Mouse (Mus musculus) limb, embryonic 14.5 days (tissue): ENCODE measurements around the gene Cks1brt. TPM values are rescaled to one million over a fixed set of nuclear protein-coding genes. Genes with fewer than 3 reads are reported as not detected.
"Not testable (repeated sequence)": the region's sequence is repeated elsewhere in the genome, so short reads cannot be mapped to it uniquely, and the experiment has no call there.

Experiments
- ATAC-seq: fragments of 200-750 bp; cut with Nextera tagmentation; 2 replicates; pipeline ENCODE4 v1.8.0; 2017; ENCODE audit warnings: low read depth, moderate number of reproducible peaks, moderate TSS enrichment; ENCODE audit not compliant: low FRiP score
- DNase-seq: peaks from one replicate; pipeline ENCODE4 v3.0.0-alpha.2; 2015; ENCODE audit warnings: low spot score
- H3K27ac ChIP-seq: fragments of 300-500 bp; sonication (generic); replicated peaks from 2 replicates; pipeline ENCODE4 v1.5.1; 2014; ENCODE audit warnings: low read depth, mild to moderate bottlenecking, low read length, moderate library complexity, mixed read lengths
- H3K27me3 ChIP-seq: fragments of 300-500 bp; sonication (generic); 2 replicates; pipeline ENCODE4 v1.6.1; 2014; ENCODE audit warnings: low read length, mixed read lengths; ENCODE audit not compliant: control insufficient read depth, insufficient read depth
- H3K36me3 ChIP-seq: fragments of 300-500 bp; sonication (generic); 2 replicates; pipeline ENCODE4 v1.6.1; 2014; ENCODE audit warnings: mild to moderate bottlenecking, low read length, moderate library complexity, mixed read lengths; ENCODE audit not compliant: control insufficient read depth, insufficient read depth
- H3K4me1 ChIP-seq: fragments of 300-500 bp; sonication (generic); 2 replicates; pipeline ENCODE4 v1.6.1; 2014; ENCODE audit warnings: antibody characterized with exemption, low read length, mixed read lengths; ENCODE audit not compliant: control insufficient read depth, insufficient read depth
- H3K4me2 ChIP-seq: fragments of 300-500 bp; sonication (generic); replicated peaks from 2 replicates; pipeline ENCODE4 v1.6.1; 2014; ENCODE audit warnings: low read depth, mild to moderate bottlenecking, low read length, moderate library complexity; ENCODE audit not compliant: severe bottlenecking
- H3K4me3 ChIP-seq: fragments of 300-500 bp; sonication (generic); replicated peaks from 2 replicates; pipeline ENCODE4 v1.5.1; 2014; ENCODE audit warnings: low read length
- H3K9ac ChIP-seq: fragments of 300-500 bp; sonication (generic); 2 replicates; pipeline ENCODE4 v1.6.1; 2014; ENCODE audit warnings: mild to moderate bottlenecking, low read depth, low read length, moderate library complexity; ENCODE audit not compliant: severe bottlenecking
- H3K9me3 ChIP-seq: fragments of 300-500 bp; sonication (generic); 2 replicates; pipeline ENCODE4 v1.6.1; 2016; ENCODE audit warnings: low read length; ENCODE audit not compliant: control insufficient read depth
- POLR2A ChIP-seq: fragments of 200-500 bp; IDR thresholded peaks from 2 replicates; pipeline ENCODE4 v1.8.0; 2012; ENCODE audit warnings: inconsistent platforms, mild to moderate bottlenecking, moderate library complexity, borderline replicate concordance; ENCODE audit not compliant: insufficient read depth, insufficient read length; ENCODE audit errors: extremely low read depth
- WGBS: fragments of 180-500 bp; shearing (Covaris S2); extraction: QIAGEN DNeasy Blood & Tissue Kit; methylation state at CpG from one replicate; pipeline ENCODE4 v1.1.7; 2014; 5-methylcytosine and 5-hydroxymethylcytosine counted together
- polyA plus RNA-seq, 2 experiments: library from polyadenylated mRNA; depleted of rRNA in 1 of 2; stranded (reverse) in 1 of 2; unstranded in 1 of 2; fragments of >200 nt; fragmentation: Nextera tagmentation in 1 of 2; extraction: Ambion mirVana in 1 of 2; gene quantifications; 2 replicates each; pipeline versions ENCODE4 v1.2.1 to v1.2.3; 2012 to 2014

Cks1brt gene
- polyA plus RNA-seq (2012; rRNA removed) = not detected in 2 replicates
- not detected in 2 replicates for polyA plus RNA-seq (2014; fragmentation: Nextera tagmentation; extraction: Ambion mirVana)

- ATAC-seq (no peak), DNase-seq (no peak)
- Histone ChIP-seq H3K27me3 (no peaks in the 10 kb centered on the region), H3K9ac (no peak within 1 kb of the TSS), H3K4me3 (no peak within 1 kb of the TSS), H3K27ac (no peak within 1 kb of the TSS), H3K4me2 (no peak within 1 kb of the TSS), H3K36me3 (no peaks in the 10 kb centered on the region), H3K9me3 (peaks cover 18% of the 10 kb centered on the region), H3K4me1 (no peaks in the 10 kb centered on the region)
- 84% methylated on average over 3 of the region's 3 CpGs for WGBS
- no peak for TF ChIP-seq POLR2A
Measured at GRCm38 (mm10) chr8:85151624-85152023, at the start of gene Cks1brt. Cks1brt (plus strand) TSS chr8:85151924.

- no peak for ATAC-seq
- WGBS = 95% methylated on average over 10 of the region's 10 CpGs
Measured at GRCm38 (mm10) chr8:85113241-85113640, 38.5 kb upstream of the Cks1brt start.

GRCm38 (mm10) chr8:85115501-85115900 is 36.2 kb upstream of the Cks1brt start:
- ATAC-seq (no peak), DNase-seq (no peak)
- Histone ChIP-seq H3K4me3 (no peak overlapping the region), H3K27me3 (no peaks in the 10 kb centered on the region), H3K9me3 (no peaks in the 10 kb centered on the region), H3K9ac (no peak overlapping the region), H3K27ac (no peak overlapping the region), H3K4me2 (no peak overlapping the region), H3K4me1 (no peaks in the 10 kb centered on the region), H3K36me3 (peaks cover 17% of the 10 kb centered on the region)
- WGBS = 76% methylated on average over 4 of the region's 4 CpGs
- TF ChIP-seq POLR2A = no peak

More at GRCm38 (mm10) chr8:85113241-85113640, 38.5 kb upstream of the Cks1brt start:
- TF ChIP-seq POLR2A = no peak
- Histone ChIP-seq H3K27ac (no peak overlapping the region), H3K4me2 (no peak overlapping the region), H3K36me3 (peaks cover 27% of the 10 kb centered on the region), H3K4me1 (no peaks in the 10 kb centered on the region), H3K9ac (no peak overlapping the region), H3K9me3 (no peaks in the 10 kb centered on the region; the same call in 1 of the 2 replicates), H3K4me3 (no peak overlapping the region), H3K27me3 (no peaks in the 10 kb centered on the region)
- DNase-seq = no peak

GRCm38 (mm10) chr8:85116984-85117383 is 34.7 kb upstream of the Cks1brt start:
- Histone ChIP-seq H3K4me2 (no peak overlapping the region), H3K9ac (no peak overlapping the region), H3K36me3 (peaks cover 8% of the 10 kb centered on the region), H3K27ac (no peak overlapping the region), H3K4me1 (no peaks in the 10 kb centered on the region), H3K9me3 (no peaks in the 10 kb centered on the region), H3K4me3 (no peak overlapping the region), H3K27me3 (no peaks in the 10 kb centered on the region)
- DNase-seq (no peak), ATAC-seq (no peak)
- no peak for TF ChIP-seq POLR2A
- 92% methylated on average over 7 of the region's 7 CpGs for WGBS

GRCm38 (mm10) chr8:85119052-85119981 is 32.4 kb upstream of the Cks1brt start:
- 6% methylated on average over 37 of the region's 37 CpGs for WGBS
- ATAC-seq (peak; percentile 93), DNase-seq (peak; percentile 91)
- H3K9ac ChIP-seq = peak overlapping the region; percentile 71
- H3K4me3 ChIP-seq = peak overlapping the region; percentile 58
- H3K27me3 ChIP-seq = no peaks in the 10 kb centered on the region
- H3K27ac ChIP-seq = peak overlapping the region; percentile 72
- H3K4me1 ChIP-seq = no peaks in the 10 kb centered on the region
- TF ChIP-seq POLR2A = no peak
- peak overlapping the region; percentile 73 for H3K4me2 ChIP-seq
- no peaks in the 10 kb centered on the region for H3K9me3 ChIP-seq
- no peaks in the 10 kb centered on the region for H3K36me3 ChIP-seq

- not testable (repeated sequence) for H3K27me3 ChIP-seq, H3K4me1 ChIP-seq, H3K9me3 ChIP-seq, DNase-seq, H3K36me3 ChIP-seq, ATAC-seq, H3K4me3 ChIP-seq, H3K9ac ChIP-seq, H3K4me2 ChIP-seq, H3K27ac ChIP-seq
- whole genome bisulfite sequencing = 82% methylated on average over 5 of the region's 5 CpGs
Measured at GRCm38 (mm10) chr8:85120251-85120650, 31.5 kb upstream of the Cks1brt start.
